Mouse (Mus musculus): ENCODE results near the gene Slc22a14. TPM values are rescaled to one million over a fixed set of nuclear protein-coding genes. Genes with fewer than 3 reads are reported as not detected.
"Not testable (repeated sequence)": the region's sequence is repeated elsewhere in the genome, so short reads cannot be mapped to it uniquely, and the experiment has no call there.

Gene Slc22a14
- total RNA-seq, 4 experiments from 2014 or later = 0.20 TPM; not detected in 3

DNA sequence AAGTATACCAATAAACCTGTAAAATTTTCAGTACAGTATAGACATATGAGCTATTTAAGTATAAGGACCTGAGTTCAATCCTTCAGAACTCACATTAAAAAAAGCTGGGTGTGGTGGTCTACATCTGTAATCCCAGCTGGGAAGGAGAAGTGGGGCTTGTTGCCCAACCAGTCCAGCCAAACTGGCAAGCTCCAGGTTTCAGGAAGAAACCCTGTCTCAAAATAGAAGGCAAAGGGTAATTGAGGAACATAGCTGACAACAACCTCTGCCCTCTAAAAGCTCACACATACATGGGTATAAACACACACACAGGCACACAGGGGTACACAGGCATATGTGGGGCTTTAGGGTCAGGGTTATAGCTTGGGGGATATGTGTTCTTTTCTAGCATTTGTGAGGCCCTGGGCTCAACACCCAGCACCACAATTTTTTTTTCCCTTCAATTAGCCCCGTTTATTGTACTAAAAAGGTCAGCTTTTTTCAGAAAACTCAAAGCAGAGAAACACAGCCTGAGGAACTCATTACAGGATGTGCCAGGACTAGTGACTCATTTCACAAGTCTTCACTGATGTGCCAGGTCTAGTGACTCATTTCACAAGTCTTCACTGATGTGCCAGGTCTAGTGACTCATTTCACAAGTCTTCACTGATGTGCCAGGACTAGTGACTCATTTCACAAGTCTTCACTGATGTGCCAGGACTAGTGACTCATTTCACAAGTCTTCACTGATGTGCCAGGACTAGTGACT is 99.8 kb downstream of the Slc22a14 start:
- not testable (repeated sequence) for DNase-seq (ENCODE audit: low spot score in 2 of 2)

DNA sequence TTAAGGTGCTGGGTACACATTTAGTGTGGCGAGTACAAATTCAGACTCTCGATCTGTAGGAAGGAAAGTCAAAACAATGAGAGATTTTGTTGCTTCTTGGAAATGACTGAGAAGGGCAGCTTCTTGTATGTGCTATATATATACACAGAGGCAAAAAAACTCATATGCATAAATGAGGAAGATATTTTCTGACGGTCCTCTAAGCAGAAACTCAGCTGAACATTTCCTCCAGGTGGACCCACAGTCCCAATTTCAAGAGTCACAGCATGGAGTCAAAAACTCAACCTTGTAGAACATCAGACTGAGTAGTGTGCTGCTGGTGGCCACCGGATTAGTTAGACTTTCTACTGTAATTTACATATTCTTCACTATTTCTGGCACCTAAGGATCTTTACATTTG is 102.3 kb downstream of the Slc22a14 start:
- no peak for DNase-seq (ENCODE audit: low spot score in 2 of 2)

- no peak for DNase-seq (ENCODE audit: low spot score in 2 of 2)
Measured at GRCm38 (mm10) chr9:119260825-119261224, 104.5 kb downstream of the Slc22a14 start.

GRCm38 (mm10) chr9:119258785-119259184 is 106.6 kb downstream of the Slc22a14 start:
- DNase-seq (ENCODE audit: low spot score in 2 of 2) = no peak

GRCm38 (mm10) chr9:119258128-119258527 is 107.2 kb downstream of the Slc22a14 start:
- DNase-seq (ENCODE audit: low spot score in 2 of 2) = no peak

DNA sequence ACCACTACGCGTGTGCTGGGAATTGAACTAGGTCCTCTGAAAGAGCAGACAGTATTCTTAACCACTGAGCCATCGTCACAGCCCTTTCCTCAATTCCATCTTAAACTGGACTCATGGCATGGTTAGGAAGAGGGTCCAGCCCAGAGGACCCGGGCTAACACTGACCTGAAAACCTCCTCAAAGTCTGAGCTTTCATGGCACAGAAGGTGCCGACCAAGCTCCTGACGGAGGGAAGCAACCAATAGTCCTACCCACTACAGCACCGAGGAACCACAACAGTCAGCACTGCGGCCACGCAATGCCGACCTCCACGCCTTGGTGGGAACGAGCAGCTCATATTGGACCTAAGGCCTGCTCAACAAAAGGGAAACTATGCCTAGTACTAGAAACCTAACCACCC is 109.2 kb downstream of the Slc22a14 start:
- no peak for DNase-seq (ENCODE audit: low spot score in 2 of 2)

DNA sequence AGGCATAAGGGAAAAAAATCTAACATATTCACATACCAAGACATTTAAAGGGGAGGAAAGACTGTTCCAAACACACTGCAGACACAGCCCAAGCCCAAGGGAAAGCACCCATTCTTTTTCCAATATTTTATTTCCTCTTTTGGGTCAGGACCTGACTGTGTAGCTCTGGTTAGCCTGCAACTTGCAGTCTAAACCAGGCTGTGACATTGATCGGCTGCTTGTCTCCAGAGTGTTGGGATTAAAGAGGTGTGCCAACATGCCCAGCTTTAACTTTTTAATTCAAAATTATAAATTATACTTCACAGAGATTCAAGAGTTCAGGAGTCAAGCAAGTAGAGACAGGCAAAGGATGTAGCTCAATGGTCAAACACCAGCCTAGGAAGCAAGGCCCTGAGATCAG is 110.3 kb downstream of the Slc22a14 start:
- no peak for DNase-seq (ENCODE audit: low spot score in 2 of 2)

GRCm38 (mm10) chr9:119254187-119254586 is 111.2 kb downstream of the Slc22a14 start:
- DNase-seq (ENCODE audit: low spot score in 2 of 2) = no peak

DNA sequence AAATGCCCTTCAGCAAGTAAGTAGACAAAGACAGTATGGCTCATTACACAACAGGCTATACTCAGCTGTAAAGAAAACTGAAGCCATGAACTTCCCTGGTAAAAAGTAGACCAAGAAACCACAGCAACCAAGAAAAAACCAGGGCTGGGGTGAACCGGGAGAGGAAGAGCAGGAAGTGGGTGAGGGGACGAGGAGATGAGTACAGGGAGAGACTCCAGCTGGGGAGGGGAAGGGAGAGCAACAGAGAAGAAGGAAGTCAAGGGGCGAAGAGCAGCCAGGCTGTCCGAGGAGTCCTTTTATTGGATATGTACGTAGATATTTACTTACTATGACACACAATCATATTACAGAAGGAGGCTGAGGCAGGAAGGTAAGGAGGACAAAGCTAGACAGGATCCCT is 117.4 kb downstream of the Slc22a14 start:
- no peak for DNase-seq (ENCODE audit: low spot score in 2 of 2)

- DNase-seq (ENCODE audit: low spot score in 2 of 2) = no peak
Measured at GRCm38 (mm10) chr9:119246826-119247225, 118.5 kb downstream of the Slc22a14 start.

GRCm38 (mm10) chr9:119243981-119244380 is 121.4 kb downstream of the Slc22a14 start:
- DNase-seq (ENCODE audit: low spot score in 2 of 2) = no peak

DNA sequence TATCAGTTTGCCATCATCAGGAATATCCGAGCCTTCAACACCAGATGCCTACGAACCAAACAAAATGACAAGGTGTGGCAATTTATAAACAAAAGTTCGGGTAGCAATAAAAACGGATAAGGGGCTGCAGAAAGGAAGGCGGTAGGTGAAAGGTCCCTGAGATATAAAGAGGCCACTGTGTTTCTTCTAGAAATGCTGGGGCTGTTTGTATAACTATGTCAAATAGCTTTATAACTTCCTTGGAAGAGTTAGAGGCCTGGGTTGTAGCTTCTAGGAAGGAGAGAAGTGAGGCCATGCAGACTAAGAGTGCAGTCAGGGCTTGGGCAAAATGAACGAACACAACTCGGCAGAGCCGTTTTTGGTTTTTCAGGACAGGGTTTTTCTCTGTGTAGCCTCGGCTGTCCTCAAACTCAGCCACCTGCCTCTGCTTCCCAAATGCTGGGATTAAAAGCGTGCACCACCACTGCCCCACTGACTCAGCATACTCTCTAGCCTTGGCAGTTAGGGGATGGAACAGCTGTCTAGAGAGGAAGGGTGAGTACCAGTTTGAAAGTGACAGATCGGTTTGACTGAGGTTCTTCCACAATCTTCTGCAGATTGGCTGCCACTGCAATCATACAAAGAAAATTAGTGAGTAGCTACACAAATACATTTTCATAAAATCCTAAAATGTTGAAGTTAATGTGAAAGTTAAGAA is 124.0 kb downstream of the Slc22a14 start:
- no peak for DNase-seq (ENCODE audit: low spot score in 2 of 2)

DNA sequence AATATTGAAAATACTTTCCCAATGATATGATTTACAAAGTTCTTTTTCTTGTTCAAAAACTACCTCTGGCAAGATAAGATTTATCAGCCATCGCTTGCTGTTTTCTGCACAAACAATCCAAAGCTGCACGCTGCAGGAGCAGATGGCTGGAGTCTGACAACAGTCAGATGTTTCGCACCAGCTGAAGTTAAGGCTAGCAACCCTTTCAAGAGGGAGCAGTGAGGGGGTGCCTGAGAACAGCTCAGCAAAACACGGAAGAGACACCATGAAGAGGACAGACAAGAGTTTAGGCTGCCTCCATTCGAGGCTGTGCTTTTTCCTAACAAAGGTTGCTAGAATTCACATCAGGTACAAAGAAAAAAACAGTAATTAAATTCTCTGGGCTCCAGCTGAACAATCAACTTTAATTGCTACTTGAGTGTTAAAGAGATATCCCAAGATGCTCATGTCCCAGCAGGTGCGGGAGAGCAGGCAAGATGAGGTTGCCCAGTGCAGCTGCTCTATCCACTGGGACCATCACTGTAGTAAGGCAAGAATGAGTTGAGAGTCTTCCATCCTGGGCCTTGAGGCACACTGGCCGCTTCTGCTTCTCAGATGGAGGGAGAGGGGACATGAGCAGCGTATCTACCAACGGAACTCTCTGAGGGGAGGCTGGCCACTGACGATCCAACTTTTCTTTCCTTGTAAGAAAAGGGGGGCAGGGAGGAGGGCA is 124.9 kb downstream of the Slc22a14 start:
- peak; percentile 25 to 45 for DNase-seq (ENCODE audit: low spot score in 2 of 2)

- no peak for DNase-seq (ENCODE audit: low spot score in 2 of 2)
Measured at GRCm38 (mm10) chr9:119239274-119239673, 126.1 kb downstream of the Slc22a14 start.

DNA sequence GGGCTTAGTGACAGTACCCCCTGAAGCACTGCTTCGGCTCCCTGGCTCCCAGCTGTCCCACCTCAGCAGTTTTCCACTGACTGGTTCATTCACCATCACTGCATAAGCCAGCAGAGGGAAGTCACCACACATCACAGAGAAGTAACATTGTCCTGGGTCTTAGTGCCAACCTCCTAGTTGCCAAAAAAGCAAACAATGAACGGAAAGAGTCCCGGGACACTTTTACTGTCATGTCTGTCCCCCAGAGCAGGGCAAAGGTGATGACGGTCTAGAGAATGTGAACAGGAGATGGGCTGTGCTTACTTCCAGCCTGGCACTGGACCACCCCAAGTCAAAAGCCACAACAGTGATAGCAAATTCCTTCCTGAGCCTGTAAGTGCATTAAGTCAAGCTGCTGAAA is 126.6 kb downstream of the Slc22a14 start:
- no peak for DNase-seq (ENCODE audit: low spot score in 2 of 2)

DNA sequence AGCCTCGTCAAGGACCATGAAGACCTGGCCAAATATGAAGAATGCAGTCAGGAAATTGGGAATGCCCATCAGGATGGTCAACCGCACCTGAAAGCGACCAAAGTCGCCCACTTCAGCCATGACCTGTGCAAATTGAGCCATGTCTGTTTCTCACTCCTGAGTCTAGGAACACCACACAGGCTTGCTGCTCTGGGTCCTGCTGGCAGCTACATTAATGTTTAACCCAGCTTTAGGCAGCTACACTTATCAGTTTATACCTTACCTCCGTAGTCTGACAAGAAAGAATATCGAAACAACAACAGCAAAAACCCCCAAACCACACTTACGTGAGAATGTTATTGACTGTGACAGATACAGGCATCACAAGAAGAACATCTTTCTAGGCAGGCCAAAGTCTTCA is 133.8 kb downstream of the Slc22a14 start:
- no peak for DNase-seq (ENCODE audit: low spot score in 2 of 2)

DNA sequence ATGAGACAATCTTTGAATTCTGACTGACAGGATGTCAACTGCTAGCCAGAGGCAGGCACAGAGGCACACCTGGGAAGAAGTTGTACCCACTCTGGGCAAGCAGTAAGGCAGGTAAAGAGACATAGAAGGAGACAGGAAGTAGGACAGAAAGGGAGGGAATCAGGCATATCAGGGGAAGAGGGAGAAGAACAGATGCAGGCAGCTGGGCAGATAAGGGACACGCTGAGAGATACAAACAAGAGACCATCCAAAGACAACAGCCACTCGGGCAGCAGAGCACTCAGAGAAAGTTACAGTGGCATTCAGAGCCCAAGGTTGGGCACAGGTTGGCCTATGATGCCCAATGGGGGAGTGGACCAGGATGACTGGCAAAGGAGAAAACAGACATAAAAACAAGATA is 134.5 kb downstream of the Slc22a14 start:
- no peak for DNase-seq (ENCODE audit: low spot score in 2 of 2)

- no peak for DNase-seq (ENCODE audit: low spot score in 2 of 2)
Measured at GRCm38 (mm10) chr9:119220249-119220648, 145.1 kb downstream of the Slc22a14 start.

- DNase-seq (ENCODE audit: low spot score in 2 of 2) = no peak
Measured at GRCm38 (mm10) chr9:119219667-119220066, 145.7 kb downstream of the Slc22a14 start.

GRCm38 (mm10) chr9:119215341-119215740 is 150.0 kb downstream of the Slc22a14 start:
- DNase-seq (ENCODE audit: low spot score in 2 of 2) = not testable (repeated sequence)

GRCm38 (mm10) chr9:119214601-119215000 is 150.8 kb downstream of the Slc22a14 start:
- DNase-seq (ENCODE audit: low spot score in 2 of 2) = no peak

DNA sequence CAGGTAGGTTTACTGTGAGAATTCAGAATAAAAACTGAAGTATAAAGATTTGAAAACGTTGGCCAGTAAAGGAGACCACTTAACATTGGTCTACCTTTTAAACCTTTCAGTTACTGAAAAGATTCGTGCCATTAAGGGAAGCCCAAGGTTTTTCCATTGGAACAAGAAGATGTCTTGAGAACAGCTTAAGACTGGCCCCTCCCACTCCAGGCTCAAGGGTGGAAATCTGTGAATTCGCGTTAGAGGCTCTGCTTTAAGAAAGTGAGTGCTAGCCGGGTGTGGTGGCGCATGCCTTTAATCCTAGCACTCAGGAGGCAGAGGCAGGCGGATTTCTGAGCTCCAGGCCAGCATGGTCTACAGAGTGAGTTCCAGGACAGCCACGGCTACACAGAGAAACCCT is 152.4 kb downstream of the Slc22a14 start:
- DNase-seq (ENCODE audit: low spot score in 2 of 2) = no peak
